Mouse (Mus musculus): ENCODE data around the gene Ttc23.

DNA sequence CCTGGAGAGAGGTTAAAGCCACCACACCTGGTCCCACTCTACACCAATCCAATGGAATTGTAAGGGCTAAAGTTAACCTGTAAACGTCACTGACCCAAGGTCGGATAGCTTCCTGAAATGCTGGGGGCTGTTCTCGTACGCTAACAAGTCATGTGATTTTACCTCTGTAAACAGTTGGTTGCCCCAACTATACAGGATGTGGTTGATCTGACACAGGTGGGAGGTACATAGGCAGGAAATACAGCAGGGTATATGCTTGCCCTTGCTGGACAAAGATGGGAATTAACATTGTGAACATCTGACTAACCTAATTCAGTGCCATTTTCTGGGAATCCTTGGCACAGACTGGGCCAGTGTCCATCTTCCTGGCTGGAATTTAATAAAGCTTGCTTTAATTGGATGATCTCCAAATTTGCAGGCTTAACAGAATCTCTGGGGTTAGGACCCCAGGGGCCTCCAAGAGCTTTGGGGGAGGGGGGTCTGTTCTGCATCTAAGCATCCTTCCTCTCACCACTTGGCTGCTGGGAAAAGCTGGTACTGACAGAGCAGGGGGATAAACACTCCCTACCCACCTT is 100.6 kb downstream of the Ttc23 start:
- TF ChIP-seq CTCF (conservative IDR thresholded peaks at IDR 0.05; ENCODE audit: low read length) (no peak), NANOG (IDR thresholded peaks at IDR 0.05; ENCODE audit: borderline replicate concordance, low read length) (no peak)
